Mouse (Mus musculus) neural tube, embryonic 15.5 days (tissue): Measurements from ENCODE around the gene Gm2174. TPM values are rescaled to one million over a fixed set of nuclear protein-coding genes. Genes with fewer than 3 reads are reported as not detected.

Experiments
- polyA plus RNA-seq: library from polyadenylated mRNA; unstranded; fragments of >200 nt; fragmentation: Nextera tagmentation; extraction: Ambion mirVana; gene quantifications from 2 replicates; pipeline ENCODE4 v1.2.1, GENCODE M21; 2015

The Gm2174 gene
- polyA plus RNA-seq, 1 experiment from 2014 or later, result 1.2 TPM

Other genes with a start within 250 kb of the Gm2174 start
- gene Gm773, start 235.1 kb upstream of the Gm2174 start, polyA plus RNA-seq, result not detected in 2 replicates
- gene Zfp449, start 101.6 kb upstream of the Gm2174 start, polyA plus RNA-seq, result 5.3 and 5.7 TPM in 2 replicates
- 47.6 and 52.0 TPM in 2 replicates for gene Smim10l2a, start 73.4 kb upstream of the Gm2174 start, polyA plus RNA-seq
- gene Ints6l, start 6.9 kb downstream of the Gm2174 start, polyA plus RNA-seq, result 18.2 and 21.7 TPM in 2 replicates
- not detected in 2 replicates for gene Gm10477, start 76.8 kb downstream of the Gm2174 start, polyA plus RNA-seq
- 0.23 TPM in 1 of 2 replicates, not detected in the other for gene Gm648, start 101.6 kb downstream of the Gm2174 start, polyA plus RNA-seq
- gene Mmgt1, start 150.1 kb downstream of the Gm2174 start, polyA plus RNA-seq, result 48.7 and 52.2 TPM in 2 replicates
- gene Slc9a6, start 161.8 kb downstream of the Gm2174 start, polyA plus RNA-seq, result 53.6 and 61.9 TPM in 2 replicates